Mouse (Mus musculus) heart, adult 2 months (tissue): ENCODE results near the gene Gm4141. TPM values are rescaled to one million over a fixed set of nuclear protein-coding genes. Genes with fewer than 3 reads are reported as not detected.
"Not testable (repeated sequence)": the region's sequence is repeated elsewhere in the genome, so short reads cannot be mapped to it uniquely, and the experiment has no call there.

ENCODE experiments used
- DNase-seq, 2 experiments: peaks; one replicate each; pipeline ENCODE4 v3.0.0; 2021
- H3K27ac ChIP-seq: fragments of 200-600 bp; 2 replicates; pipeline ENCODE4 v1.8.1; 2022
- H3K27me3 ChIP-seq: fragments of 200-500 bp; 2 replicates; pipeline ENCODE4 v1.6.1; 2012; ENCODE audit warnings: mild to moderate bottlenecking, low read length, inconsistent platforms, mixed read lengths; ENCODE audit not compliant: control insufficient read depth, insufficient read depth
- H3K36me3 ChIP-seq: fragments of 200-500 bp; 2 replicates; pipeline ENCODE4 v1.6.1; 2012; ENCODE audit warnings: low read length, inconsistent platforms; ENCODE audit not compliant: control insufficient read depth, insufficient read depth
- H3K4me1 ChIP-seq: fragments of 200-500 bp; 2 replicates; pipeline ENCODE4 v1.6.1; 2011; ENCODE audit warnings: low read length; ENCODE audit not compliant: control insufficient read depth, insufficient read depth
- H3K4me3 ChIP-seq: fragments of 200-600 bp; 2 replicates; pipeline ENCODE4 v1.8.1; 2022
- H3K79me2 ChIP-seq: fragments of 200-500 bp; replicated peaks from 2 replicates; pipeline ENCODE4 v1.6.1; 2012; ENCODE audit warnings: mild to moderate bottlenecking, inconsistent platforms, low read length, moderate library complexity, mixed read lengths; ENCODE audit not compliant: control insufficient read depth, insufficient read depth
- H3K9ac ChIP-seq: fragments of 200-500 bp; 2 replicates; pipeline ENCODE4 v1.6.1; 2012; ENCODE audit warnings: low read depth, mild to moderate bottlenecking, control low read depth, inconsistent platforms, low read length, mixed read lengths
- WGBS: fragments of 180-500 bp; shearing (Covaris S2); methylation state at CpG from one replicate; pipeline ENCODE4 v1.1.7; 2018; 5-methylcytosine and 5-hydroxymethylcytosine counted together
- intact Hi-C: fragments of 180-260 bp; cut with DNase I; formaldehyde crosslinking; loops from one replicate; pipeline ENCODE4 v1.15.1; 2025
- long read RNA-seq: library from polyadenylated mRNA; stranded (forward); transcript quantifications from one replicate; pipeline ENCODE4 v2.0.0, GENCODE M21; 2021
- polyA plus RNA-seq: library from polyadenylated mRNA; depleted of rRNA; stranded (reverse); fragments of >200 nt; gene quantifications from 2 replicates; pipeline ENCODE4 v1.2.3, GENCODE M21; 2012; rRNA removed
- total RNA-seq, 2 experiments: library from RNA; stranded (reverse); gene quantifications; 2 replicates each; pipeline ENCODE4 v1.2.3; 2021

The Gm4141 gene
- total RNA-seq (not detected), polyA plus RNA-seq (not detected in 2 replicates)
- long read RNA-seq = 0 reads

GRCm38 (mm10) chr7:20576141-20576540 lies at the start of gene Gm4141:
Gene Gm4141, minus strand, starts transcription at chr7:20576241.
- H3K4me3 ChIP-seq, DNase-seq, H3K27me3 ChIP-seq, H3K9ac ChIP-seq, H3K36me3 ChIP-seq, H3K4me1 ChIP-seq, intact Hi-C loops, H3K79me2 ChIP-seq, H3K27ac ChIP-seq: not testable (repeated sequence)
- WGBS = no CpG with 5 or more reads among the region's 3 CpGs

GRCm38 (mm10) chr7:20598921-20599320 lies 22.9 kb upstream of the Gm4141 start, which contains the start of gene Gm4513:
Gene Gm4513, minus strand, starts transcription at chr7:20599021.
- intact Hi-C loops = not testable (repeated sequence)
- WGBS = 69% methylated on average over 3 of the region's 5 CpGs

GRCm38 (mm10) chr7:20545657-20546056 lies 30.4 kb downstream of the Gm4141 start, which contains the start of gene Gm5726:
Gene Gm5726, minus strand, starts transcription at chr7:20545757.
- H3K27ac ChIP-seq, H3K36me3 ChIP-seq, H3K27me3 ChIP-seq, H3K4me3 ChIP-seq, intact Hi-C loops, H3K4me1 ChIP-seq, DNase-seq, H3K79me2 ChIP-seq, H3K9ac ChIP-seq: not testable (repeated sequence)
- WGBS = no CpG with 5 or more reads among the region's 1 CpGs

More at GRCm38 (mm10) chr7:20598921-20599320, 22.9 kb upstream of the Gm4141 start, which contains the start of gene Gm4513:
- DNase-seq, H3K27me3 ChIP-seq, H3K27ac ChIP-seq, H3K4me3 ChIP-seq, H3K4me1 ChIP-seq, H3K36me3 ChIP-seq, H3K9ac ChIP-seq, H3K79me2 ChIP-seq: not testable (repeated sequence)

- intact Hi-C loops, H3K27ac ChIP-seq, H3K4me1 ChIP-seq, H3K4me3 ChIP-seq, H3K79me2 ChIP-seq, DNase-seq, H3K36me3 ChIP-seq, H3K27me3 ChIP-seq, H3K9ac ChIP-seq: not testable (repeated sequence)
- whole genome bisulfite sequencing = no CpG with 5 or more reads among the region's 3 CpGs
These were observed 42.5 kb downstream of the Gm4141 start, which contains the start of gene Vmn1r104 for GRCm38 (mm10) chr7:20533537-20533936. Gene Vmn1r104, plus strand, starts transcription at chr7:20533837.

Other genes starting within 250 kb of the Gm4141 start
- not detected for gene Gm4133, start 242.2 kb downstream of the Gm4141 start, total RNA-seq
- not detected in 2 replicates for gene Gm4133, start 242.2 kb downstream of the Gm4141 start, polyA plus RNA-seq
- not detected for gene Gm5728, start 200.8 kb downstream of the Gm4141 start, total RNA-seq
- gene Gm5728, start 200.8 kb downstream of the Gm4141 start, polyA plus RNA-seq = not detected in 2 replicates
- gene Vmn1r100, start 158.3 kb downstream of the Gm4141 start, total RNA-seq = not detected
- not detected in 2 replicates for gene Vmn1r100, start 158.3 kb downstream of the Gm4141 start, polyA plus RNA-seq
- gene Vmn1r101, start 133.6 kb downstream of the Gm4141 start, total RNA-seq = not detected
- gene Vmn1r101, start 133.6 kb downstream of the Gm4141 start, polyA plus RNA-seq = not detected in 2 replicates
- not detected for gene Gm10670, start 101.3 kb downstream of the Gm4141 start, total RNA-seq
- not detected in 2 replicates for gene Gm10670, start 101.3 kb downstream of the Gm4141 start, polyA plus RNA-seq
- not detected for gene Vmn1r103, start 65.7 kb downstream of the Gm4141 start, total RNA-seq
- not detected in 2 replicates for gene Vmn1r103, start 65.7 kb downstream of the Gm4141 start, polyA plus RNA-seq
- gene Vmn1r104, start 42.4 kb downstream of the Gm4141 start, total RNA-seq = not detected
- gene Vmn1r104, start 42.4 kb downstream of the Gm4141 start, polyA plus RNA-seq = not detected in 2 replicates
- not detected for gene Gm5726, start 30.5 kb downstream of the Gm4141 start, total RNA-seq
- gene Gm5726, start 30.5 kb downstream of the Gm4141 start, polyA plus RNA-seq = not detected in 2 replicates
- not detected for gene Gm4513, start 22.8 kb upstream of the Gm4141 start, total RNA-seq
- gene Gm4513, start 22.8 kb upstream of the Gm4141 start, polyA plus RNA-seq = not detected in 2 replicates
- not detected for gene Vmn1r107, start 92.7 kb upstream of the Gm4141 start, total RNA-seq
- not detected in 2 replicates for gene Vmn1r107, start 92.7 kb upstream of the Gm4141 start, polyA plus RNA-seq
- gene Vmn1r111, start 127.0 kb upstream of the Gm4141 start, total RNA-seq = not detected
- not detected in 2 replicates for gene Vmn1r111, start 127.0 kb upstream of the Gm4141 start, polyA plus RNA-seq
- not detected for gene Gm10668, start 154.4 kb upstream of the Gm4141 start, total RNA-seq
- not detected in 2 replicates for gene Gm10668, start 154.4 kb upstream of the Gm4141 start, polyA plus RNA-seq
- gene Vmn1r112, start 194.9 kb upstream of the Gm4141 start, total RNA-seq = not detected
- not detected in 2 replicates for gene Vmn1r112, start 194.9 kb upstream of the Gm4141 start, polyA plus RNA-seq
- gene Vmn1r113, start 211.0 kb upstream of the Gm4141 start, total RNA-seq = not detected
- gene Vmn1r113, start 211.0 kb upstream of the Gm4141 start, polyA plus RNA-seq = not detected in 2 replicates
- gene Vmn1r114, start 235.9 kb upstream of the Gm4141 start, total RNA-seq = not detected
- not detected in 2 replicates for gene Vmn1r114, start 235.9 kb upstream of the Gm4141 start, polyA plus RNA-seq